Mouse (Mus musculus) liver, adult 2 months (tissue): ENCODE results near the gene Ino80d.

Experiments
- CTCF ChIP-seq: fragments of 200-500 bp; IDR thresholded peaks from 2 replicates; pipeline ENCODE4 v1.5.1; 2011; ENCODE audit warnings: low read depth, low read length, control low read depth
- POLR2A ChIP-seq: fragments of 200-500 bp; IDR thresholded peaks from 2 replicates; pipeline ENCODE4 v1.6.1; 2011; ENCODE audit warnings: low read length, control low read depth; ENCODE audit not compliant: insufficient read depth; ENCODE audit errors: extremely low read depth

DNA sequence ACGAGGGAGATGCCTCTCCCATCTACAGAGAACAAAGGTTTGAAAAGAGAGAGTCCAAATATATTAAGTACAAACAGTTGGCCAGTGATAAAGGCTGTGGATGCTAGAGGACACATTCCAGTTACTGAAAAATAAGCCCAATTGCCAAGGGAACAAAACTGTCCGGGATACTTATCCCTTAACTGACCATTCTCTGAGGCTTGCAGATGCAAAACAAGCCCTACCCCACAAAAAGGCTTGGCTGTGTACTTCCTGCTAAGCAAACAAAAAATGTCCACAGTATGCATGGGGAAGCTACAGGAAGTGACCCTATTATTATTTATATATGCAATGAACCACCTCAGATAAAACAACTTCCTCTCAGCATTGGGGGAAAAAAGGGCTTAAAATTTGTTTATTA is 23.5 kb upstream of the Ino80d start:
- no peak for TF ChIP-seq POLR2A
- no peak for TF ChIP-seq CTCF
